Comparison of ENCODE assay signal across 9 mouse cellular contexts in the genomic region with DNA sequence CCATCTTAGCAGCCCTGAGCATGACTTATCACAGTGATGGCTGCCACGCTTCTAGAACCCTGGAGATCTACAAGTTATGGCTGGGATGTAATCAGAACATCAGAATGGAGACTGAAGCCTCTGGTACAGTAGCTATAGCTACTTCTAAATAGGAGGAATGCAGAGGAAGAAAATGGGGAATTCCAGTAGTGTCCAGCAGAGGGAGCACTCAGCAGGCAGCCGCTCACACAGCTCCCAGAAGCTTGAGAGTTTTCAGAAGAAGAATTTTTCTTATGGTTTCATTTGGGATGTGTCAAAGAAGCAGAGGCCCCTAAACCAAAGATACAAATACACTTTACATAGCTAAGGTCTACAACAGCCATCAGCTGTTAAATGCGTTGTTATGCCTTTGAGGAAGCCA. TPM values are rescaled to one million over a fixed set of nuclear protein-coding genes. Genes with fewer than 3 reads are reported as not detected.
DNase-seq lines count a peak whose midpoint lies in the region; ATAC-seq and TF ChIP-seq lines count a peak whose summit lies in the region.
"Had no signal": no experiment of that assay in that cellular context is flagged by ENCODE, and none has a peak within 500 bp of the region (broad histone marks: within the 10 kb centered on the region; RNA-seq: fewer than 3 reads in every experiment).

No protein-coding gene starts in this region.

- no peaks in the 10 kb centered on the region for H3K9me3 ChIP-seq in forebrain, embryonic 14.5 days (replicated peaks; ENCODE audit: control insufficient read depth, low read length)
- no peaks in the 10 kb centered on the region for H3K9me3 ChIP-seq in forebrain, embryonic 12.5 days

- 27% methylated on average over 3 of the region's 3 CpGs for WGBS in forebrain, embryonic 14.5 days
- 40% methylated on average over 3 of the region's 3 CpGs for WGBS in forebrain, embryonic 12.5 days
- 30% methylated on average over 3 of the region's 3 CpGs for WGBS in lung, adult 2 months

- no peak for ATAC-seq in forebrain, embryonic 14.5 days
- ATAC-seq in forebrain, embryonic 12.5 days (ENCODE audit: low FRiP score) = no peak

- H3K4me2 ChIP-seq in forebrain, embryonic 14.5 days (ENCODE audit: low read length) = no peak overlapping the region
- no peak overlapping the region for H3K4me2 ChIP-seq in forebrain, embryonic 12.5 days

- H3K4me1 ChIP-seq in forebrain, embryonic 14.5 days (ENCODE audit: control insufficient read depth, insufficient read depth, low read length) = no peaks in the 10 kb centered on the region
- H3K4me1 ChIP-seq in forebrain, embryonic 12.5 days = no peaks in the 10 kb centered on the region
- no peaks in the 10 kb centered on the region for H3K4me1 ChIP-seq in lung, adult 2 months (ENCODE audit: control insufficient read depth, insufficient read depth, low read length)

- no peaks in the 10 kb centered on the region for H3K36me3 ChIP-seq in forebrain, embryonic 14.5 days (ENCODE audit: control insufficient read depth, insufficient read depth, low read length)
- H3K36me3 ChIP-seq in forebrain, embryonic 12.5 days (replicated peaks) = no peaks in the 10 kb centered on the region
- H3K36me3 ChIP-seq in splenic B cell, adult 2 months (ENCODE audit: control insufficient read depth, insufficient read depth, low read length, poor library complexity, severe bottlenecking) = no peaks in the 10 kb centered on the region

- TF ChIP-seq POLR2A in lung, adult 2 months (IDR thresholded peaks at IDR 0.05; ENCODE audit: borderline replicate concordance, extremely low read depth, low read depth, low read length) = no peak

- DNase-seq in forebrain, embryonic 14.5 days (ENCODE audit: low spot score) = peak; percentile 77
- DNase-seq in urinary bladder, postnatal 36 days (ENCODE audit: low spot score in 2 of 2) = peak; percentile 15 to 39
- DNase-seq in urinary bladder, adult 2 months (ENCODE audit: low spot score) = no peak
- peak; percentile 69 for DNase-seq in embryo, embryonic 11 days
- peak; percentile 41 to 78 for DNase-seq in kidney, postnatal 36 days
- DNase-seq in lung, adult 2 months = peak; percentile 34
- DNase-seq in splenic B cell, adult 2 months (ENCODE audit: low read depth, low spot score) = peak; percentile 36

- H3K4me3 ChIP-seq in forebrain, embryonic 14.5 days (ENCODE audit: low read depth, low read length) = no peak overlapping the region
- no peak overlapping the region for H3K4me3 ChIP-seq in forebrain, embryonic 12.5 days (replicated peaks)
- no peak overlapping the region for H3K4me3 ChIP-seq in lung, adult 2 months (replicated peaks; ENCODE audit: extremely low read depth, low read depth, low read length)

- H3K27me3 ChIP-seq in forebrain, embryonic 14.5 days (replicated peaks; ENCODE audit: control insufficient read depth, insufficient read depth, low read length) = no peaks in the 10 kb centered on the region
- H3K27me3 ChIP-seq in forebrain, embryonic 12.5 days = no peaks in the 10 kb centered on the region
- H3K27me3 ChIP-seq in splenic B cell, adult 2 months (ENCODE audit: control insufficient read depth, insufficient read depth, low read length, poor library complexity, severe bottlenecking) = no peaks in the 10 kb centered on the region

- no peak overlapping the region for H3K9ac ChIP-seq in forebrain, embryonic 14.5 days (ENCODE audit: low read length)
- no peak overlapping the region for H3K9ac ChIP-seq in forebrain, embryonic 12.5 days

- H3K27ac ChIP-seq in forebrain, embryonic 14.5 days (ENCODE audit: low read depth, low read length) = no peak overlapping the region
- no peak overlapping the region for H3K27ac ChIP-seq in forebrain, embryonic 12.5 days

- peak; percentile 71 for TF ChIP-seq CTCF in lung, adult 2 months (IDR thresholded peaks at IDR 0.05; ENCODE audit: insufficient read depth, low read length)

RNA-seq across cellular contexts. Expression of gene 4933402N03Rik, which starts 33.6 kb away (rescaled TPM):
- not detected in 2 replicates for polyA plus RNA-seq in forebrain, embryonic 14.5 days (2014; fragmentation: Nextera tagmentation; extraction: Ambion mirVana)
- polyA plus RNA-seq in forebrain, embryonic 12.5 days (2016; fragmentation: Nextera tagmentation; extraction: Ambion mirVana) = not detected in 2 replicates
- polyA plus RNA-seq in urinary bladder, adult 2 months (2012; rRNA removed) = not detected in 2 replicates
- not detected in 2 replicates for polyA plus RNA-seq in lung, adult 2 months (2012; rRNA removed)
- polyA plus RNA-seq: lung, embryonic 16.5 days had no signal
